Mouse (Mus musculus): ENCODE data around the gene Dpep3.
"Not testable (repeated sequence)": the region's sequence is repeated elsewhere in the genome, so short reads cannot be mapped to it uniquely, and the experiment has no call there.

The Dpep3 gene

GRCm38 (mm10) chr8:105979325-105979724 is at the start of gene Dpep3:
Gene Dpep3 (minus strand): TSS chr8:105979429.
- DNase-seq (ENCODE audit: low read depth) = no peak

DNA sequence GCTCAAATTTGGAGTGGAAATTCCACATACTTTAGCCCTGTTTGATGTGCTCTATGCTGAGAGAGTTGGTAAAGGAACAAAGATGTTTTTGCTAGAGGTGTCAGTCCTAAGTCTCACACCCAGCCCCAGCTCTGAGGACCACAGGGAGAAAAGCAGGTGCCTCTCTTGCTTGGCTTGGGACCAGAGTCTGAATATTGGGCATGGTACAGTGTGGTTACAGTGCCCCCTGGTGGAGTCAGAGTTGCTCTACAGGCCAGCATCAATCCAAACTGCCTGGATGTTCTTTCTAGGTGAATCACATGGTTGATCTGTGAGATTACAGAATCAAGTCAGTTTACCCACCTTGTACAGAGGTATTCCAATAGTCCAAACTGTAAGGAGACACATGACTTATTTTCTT is 43.3 kb upstream of the Dpep3 start:
- DNase-seq (ENCODE audit: low read depth) = peak; percentile 91

GRCm38 (mm10) chr8:106018039-106018438 is 38.8 kb upstream of the Dpep3 start:
- DNase-seq (ENCODE audit: low read depth) = no peak

DNA sequence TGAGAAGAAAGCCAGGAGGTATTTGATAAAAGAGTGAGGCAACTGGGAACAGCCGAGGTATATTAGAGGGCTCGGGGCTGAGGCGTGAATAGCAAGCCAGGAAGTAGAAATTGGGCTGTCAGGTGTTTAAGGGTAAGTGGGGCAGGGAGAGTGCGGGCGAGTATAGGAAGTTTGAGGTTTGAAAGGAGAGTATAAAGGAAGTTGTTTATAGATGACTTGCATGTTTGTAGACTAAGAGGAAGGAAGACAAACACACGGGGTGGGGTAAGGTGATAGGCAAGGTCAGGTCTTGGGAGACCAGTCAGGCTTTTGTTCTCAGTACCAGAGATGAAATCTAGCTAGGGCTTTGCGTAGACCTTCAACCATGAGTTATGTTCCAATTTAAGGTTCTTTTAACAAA is 37.9 kb upstream of the Dpep3 start:
- DNase-seq (ENCODE audit: low read depth) = peak; percentile 57

DNA sequence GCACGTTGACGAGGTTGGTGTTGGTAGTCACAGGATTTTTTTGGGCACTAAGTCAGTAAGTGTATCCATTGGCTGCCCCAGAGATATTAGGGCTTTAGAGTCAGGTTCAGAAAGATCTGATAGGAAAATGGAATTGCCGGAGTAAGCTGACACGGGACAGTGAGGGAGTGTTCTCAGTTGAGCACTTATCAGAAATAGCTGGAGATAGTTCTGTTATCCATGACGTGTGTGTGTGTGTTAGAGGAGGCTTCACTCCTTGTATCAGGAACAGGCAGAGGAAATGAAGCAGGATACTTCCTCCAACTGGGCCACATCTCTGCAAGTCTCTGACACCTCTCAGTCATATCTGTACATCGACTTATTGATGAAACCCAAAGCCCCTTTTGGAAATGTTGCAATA is 37.1 kb upstream of the Dpep3 start:
- no peak for DNase-seq (ENCODE audit: low read depth)

DNA sequence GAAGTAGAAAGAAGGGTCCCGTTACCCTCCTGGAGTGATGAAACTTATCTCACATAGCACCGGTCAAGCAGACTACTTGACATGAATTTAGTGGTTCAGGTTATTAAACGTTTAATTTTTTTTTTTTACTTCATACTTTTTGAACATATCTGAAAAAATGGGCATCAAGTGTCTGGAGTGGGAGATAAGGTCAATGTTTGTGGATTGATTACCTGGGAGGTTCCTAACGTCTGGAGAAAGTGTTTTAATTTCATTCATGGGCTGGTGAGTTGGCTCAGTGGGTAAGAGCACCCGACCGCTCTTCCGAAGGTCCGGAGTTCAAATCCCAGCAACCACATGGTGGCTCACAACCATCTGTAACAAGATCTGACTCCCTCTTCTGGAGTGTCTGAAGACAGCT is 33.0 kb upstream of the Dpep3 start:
- DNase-seq (ENCODE audit: low read depth) = not testable (repeated sequence)

DNA sequence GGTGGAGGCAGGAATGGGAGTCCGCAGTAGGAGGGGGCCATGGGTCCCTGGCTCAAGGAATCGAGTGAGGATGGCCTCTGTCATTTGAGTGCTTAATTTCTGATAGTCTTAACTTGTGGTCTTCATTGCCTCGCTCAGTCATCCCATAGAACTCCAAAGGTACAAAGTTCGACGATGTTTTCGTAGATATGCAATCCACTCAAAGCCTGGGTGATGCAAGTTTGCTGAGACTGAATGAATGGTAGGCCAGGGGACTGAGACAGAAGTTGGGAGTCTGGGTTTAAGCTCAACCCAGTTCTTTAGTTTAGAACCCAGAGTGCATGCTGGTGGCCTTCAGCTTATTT is 32.4 kb upstream of the Dpep3 start, which contains the start of gene Ddx28:
TSS of gene Ddx28 (minus strand) at position 240 of the 344 bp plus-strand sequence.
- no peak for DNase-seq (ENCODE audit: low read depth)

- peak; percentile 94 for DNase-seq (ENCODE audit: low read depth)
Observed at GRCm38 (mm10) chr8:106010748-106011642, 31.8 kb upstream of the Dpep3 start.

DNA sequence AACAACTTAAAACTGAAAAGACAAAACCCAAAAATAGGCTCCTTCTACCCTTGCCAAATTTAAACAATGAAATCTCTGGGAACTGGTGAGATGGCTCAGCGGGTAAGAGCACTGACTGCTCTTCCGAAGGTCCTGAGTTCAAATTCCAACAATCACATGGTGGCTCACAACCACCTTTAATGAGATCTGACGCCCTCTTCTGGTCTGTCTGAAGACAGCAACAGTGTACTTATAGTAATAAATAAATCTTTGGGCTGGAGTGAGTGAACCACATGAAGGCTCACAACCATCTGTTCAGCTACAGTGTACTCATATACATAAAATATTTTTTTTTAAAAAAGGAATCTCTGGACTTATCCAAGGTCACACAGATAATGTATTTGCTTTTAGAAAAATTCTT is 28.7 kb upstream of the Dpep3 start:
- DNase-seq (ENCODE audit: low read depth) = peak; percentile 53

DNA sequence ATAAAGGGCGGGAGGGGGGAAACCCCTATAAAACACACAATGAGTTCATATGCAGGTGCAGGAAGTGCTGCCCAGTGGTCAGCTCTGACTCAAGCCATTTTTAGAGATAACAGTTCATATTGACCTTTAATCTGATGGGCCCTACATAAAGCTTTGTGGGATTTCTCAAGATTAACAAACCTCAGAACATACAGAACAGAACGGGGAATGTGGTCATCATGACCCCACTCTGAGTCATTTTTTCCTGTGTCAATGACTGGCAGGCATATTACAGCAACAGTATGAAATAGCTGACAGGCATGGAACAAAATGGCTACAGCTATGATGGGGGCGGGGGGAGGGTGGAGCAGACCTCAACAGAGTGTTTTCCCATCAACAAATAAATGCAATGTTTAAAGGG is 27.9 kb upstream of the Dpep3 start:
- DNase-seq (ENCODE audit: low read depth) = peak; percentile 88

- DNase-seq (ENCODE audit: low read depth) = no peak
Observed at GRCm38 (mm10) chr8:106006413-106006812, 27.2 kb upstream of the Dpep3 start.

DNA sequence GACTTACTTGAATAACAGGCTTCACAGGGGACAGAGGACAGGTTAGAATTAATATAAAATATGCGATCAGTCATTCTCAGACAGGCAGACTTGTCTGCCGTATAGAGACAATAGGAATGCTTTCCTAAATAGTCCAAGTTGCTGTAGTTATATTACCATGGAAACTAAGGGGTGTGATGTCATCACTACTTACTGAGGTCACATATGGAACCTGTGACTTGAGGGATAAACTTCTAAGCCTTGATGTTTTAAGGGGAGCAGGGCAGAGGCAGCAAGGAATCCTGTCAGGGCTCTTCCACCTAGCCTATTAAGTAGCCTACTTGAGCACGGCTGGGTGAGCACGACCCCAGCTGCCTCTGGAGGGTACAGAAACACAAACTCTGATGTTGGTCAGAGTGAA is 26.6 kb upstream of the Dpep3 start, which contains the start of gene Dpep2nb:
TSS of gene Dpep2nb (minus strand) at position 101 of the 400 bp plus-strand sequence.
- DNase-seq (ENCODE audit: low read depth) = no peak

GRCm38 (mm10) chr8:106004538-106005207 is 25.4 kb upstream of the Dpep3 start:
- DNase-seq (ENCODE audit: low read depth) = no peak

DNA sequence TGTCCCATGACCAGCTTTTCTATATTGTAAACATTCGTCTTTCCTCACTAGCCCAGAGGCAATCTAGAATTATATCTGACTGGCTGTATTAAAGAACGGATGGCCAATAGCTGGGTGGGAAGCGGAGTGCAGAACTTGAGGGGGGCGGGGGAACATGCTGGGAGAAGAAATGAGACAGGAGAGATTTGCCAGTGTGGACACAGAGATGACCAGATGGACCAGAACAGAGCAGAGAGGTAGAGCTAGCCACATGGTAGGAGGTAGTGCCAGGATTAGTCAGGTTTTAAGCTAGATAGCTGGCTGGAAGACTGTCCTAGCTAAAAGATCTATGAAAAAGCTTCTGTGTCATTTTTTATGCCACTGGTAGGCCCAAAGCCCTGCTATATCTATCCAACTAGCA is 22.7 kb upstream of the Dpep3 start:
- no peak for DNase-seq (ENCODE audit: low read depth)

DNA sequence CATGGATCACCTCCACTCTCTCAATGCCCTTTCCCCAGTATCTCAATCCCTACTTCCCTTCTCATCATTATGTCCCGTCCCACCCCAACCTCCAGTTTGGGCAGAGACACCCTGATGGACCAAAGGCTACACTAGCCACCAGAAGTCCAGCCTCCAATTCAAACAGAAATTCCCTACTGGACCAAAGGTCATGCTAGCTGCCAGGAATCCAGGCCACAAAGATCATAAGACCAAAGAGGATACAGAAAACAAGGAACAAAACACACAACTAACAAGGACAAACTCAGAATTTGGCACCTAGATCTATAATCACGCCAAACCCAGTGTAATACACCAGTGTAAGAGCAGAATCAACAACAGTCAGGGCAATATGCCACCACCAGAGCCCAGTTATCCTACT is 19.7 kb upstream of the Dpep3 start:
- no peak for DNase-seq (ENCODE audit: low read depth)

DNA sequence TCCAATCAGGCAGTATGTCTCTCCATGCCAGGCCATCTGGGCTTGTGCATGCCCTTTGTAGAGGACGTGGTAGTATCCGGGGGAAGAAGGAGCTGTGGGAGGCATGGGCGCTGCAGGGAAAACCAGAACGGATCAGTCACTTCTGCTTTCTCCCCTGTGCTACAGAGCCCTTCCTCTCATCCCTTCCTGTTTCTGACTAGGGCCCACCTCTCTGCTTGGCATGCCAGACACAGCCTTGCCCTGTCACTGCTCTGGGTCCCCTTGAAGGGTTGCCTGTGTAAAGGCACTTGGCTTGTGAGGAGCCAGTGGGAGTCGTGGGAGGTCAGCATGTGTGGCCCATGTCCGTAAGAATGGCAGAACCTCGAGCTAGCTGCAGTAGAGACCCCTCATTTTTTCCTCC is 17.1 kb upstream of the Dpep3 start:
- no peak for DNase-seq (ENCODE audit: low read depth)

- no peak for DNase-seq (ENCODE audit: low read depth)
Observed at GRCm38 (mm10) chr8:105993226-105993625, 14.0 kb upstream of the Dpep3 start.

GRCm38 (mm10) chr8:105992499-105992898 is 13.3 kb upstream of the Dpep3 start:
- peak; percentile 85 for DNase-seq (ENCODE audit: low read depth)

DNA sequence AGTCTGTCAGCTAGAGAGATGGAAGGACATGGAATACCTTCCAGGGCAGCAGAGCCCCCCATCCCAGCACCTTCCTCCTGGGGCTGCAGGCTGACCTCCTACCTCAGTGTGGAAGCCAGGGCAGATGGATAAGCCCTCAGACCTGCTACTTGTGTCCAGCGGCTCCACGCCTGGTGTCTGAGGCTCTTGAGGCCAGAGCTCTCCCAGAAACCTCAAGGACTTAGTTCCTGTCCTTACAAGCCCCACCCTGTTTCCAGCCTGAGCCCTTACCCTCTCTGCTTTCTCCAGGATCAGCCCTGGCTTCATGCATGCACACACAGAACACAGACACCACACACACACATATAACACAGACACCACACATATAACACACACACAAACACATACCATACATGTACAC is 12.3 kb upstream of the Dpep3 start:
- no peak for DNase-seq (ENCODE audit: low read depth)

GRCm38 (mm10) chr8:105990856-105991387 is 11.7 kb upstream of the Dpep3 start, which contains the start of gene Dus2:
Gene Dus2 (plus strand): TSS chr8:105991337.
- DNase-seq (ENCODE audit: low read depth) = peak; percentile 95

- DNase-seq (ENCODE audit: low read depth) = no peak
Observed at GRCm38 (mm10) chr8:105988546-105988945, 9.3 kb upstream of the Dpep3 start.

GRCm38 (mm10) chr8:105983406-105983805 is 4.2 kb upstream of the Dpep3 start:
- not testable (repeated sequence) for DNase-seq (ENCODE audit: low read depth)

DNA sequence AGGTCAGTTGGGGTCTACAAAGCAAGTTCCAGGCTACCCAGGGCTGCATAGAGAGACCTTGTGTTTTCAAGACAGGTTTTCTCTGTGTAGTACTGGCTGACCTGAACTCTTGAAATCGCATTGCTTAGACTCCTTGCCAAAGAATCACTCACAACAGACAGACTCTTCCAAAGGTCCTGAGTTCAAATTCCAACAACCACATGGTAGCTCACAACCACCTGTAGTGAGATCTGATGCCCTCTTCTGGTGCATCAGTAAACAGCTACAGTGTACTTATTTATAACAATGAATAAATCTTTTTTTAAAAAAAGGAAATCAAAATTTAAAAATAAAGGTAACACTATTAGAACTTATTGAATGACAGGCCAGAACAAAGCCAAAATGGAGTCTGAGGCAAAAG is 1.9 kb upstream of the Dpep3 start:
- no peak for DNase-seq (ENCODE audit: low read depth)

Measured in induced T-regulatory cell, adult 2 months (primary cell).